ENCODE assay signal across 31 mouse cellular contexts in the genomic region with DNA sequence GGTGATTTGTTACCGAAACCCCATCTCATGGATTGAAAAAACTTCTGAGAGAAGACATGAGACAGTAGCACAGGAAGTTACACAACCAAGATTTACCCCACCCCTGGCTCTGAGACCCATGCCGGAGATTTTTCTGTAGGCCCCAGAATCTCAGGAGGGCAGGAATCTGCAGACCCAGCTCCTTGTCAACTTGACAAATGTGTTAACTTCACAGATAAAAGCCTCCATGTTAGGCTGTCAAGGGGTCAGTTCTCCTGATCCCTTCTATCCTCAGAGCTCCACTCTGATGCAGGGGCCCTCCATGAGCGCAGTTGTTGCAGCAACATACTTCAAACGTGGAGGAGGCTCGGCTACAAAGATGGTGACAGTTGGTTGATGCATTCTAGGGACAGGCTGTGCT.
A peak's percentile ranks its signal among the peaks of the same experiment; 100 is the strongest.
DNase-seq lines count a peak whose midpoint lies in the region; ATAC-seq and TF ChIP-seq lines count a peak whose summit lies in the region.
"Had no signal": no experiment of that assay in that cellular context is flagged by ENCODE, and none has a peak within 500 bp of the region (broad histone marks: within the 10 kb centered on the region; RNA-seq: fewer than 3 reads in every experiment).

No protein-coding gene starts in this region.

- no peak overlapping the region for H3K27ac ChIP-seq in heart, embryonic 13.5 days (replicated peaks)
- H3K27ac ChIP-seq in kidney, postnatal 0 days = no peak overlapping the region
- H3K27ac ChIP-seq in limb, embryonic 10.5 days = 0 out of 2 replicates have a peak overlapping the region, but pooled peaks have one; percentile 6
- H3K27ac ChIP-seq in forebrain, embryonic 14.5 days (ENCODE audit: low read depth, low read length) = no peak overlapping the region
- H3K27ac ChIP-seq: embryonic facial prominence, embryonic 15.5 days; forebrain, embryonic 15.5 days; kidney, embryonic 15.5 days; limb, embryonic 12.5 days; liver, embryonic 13.5 days; lung, embryonic 15.5 days; macrophage; midbrain, embryonic 10.5 days had no signal

- no peak overlapping the region for H3K4me3 ChIP-seq in heart, embryonic 13.5 days
- H3K4me3 ChIP-seq in kidney, postnatal 0 days (replicated peaks; ENCODE audit: low read depth, low read length) = no peak overlapping the region
- H3K4me3 ChIP-seq in limb, embryonic 10.5 days = no peak overlapping the region
- no peak overlapping the region for H3K4me3 ChIP-seq in forebrain, embryonic 14.5 days (ENCODE audit: low read depth, low read length)
- H3K4me3 ChIP-seq: embryonic facial prominence, embryonic 15.5 days; forebrain, embryonic 15.5 days; kidney, embryonic 15.5 days; limb, embryonic 12.5 days; liver, embryonic 13.5 days; lung, embryonic 15.5 days; midbrain, embryonic 10.5 days had no signal

- 17% methylated on average over 5 of the region's 5 CpGs for WGBS in heart, embryonic 13.5 days
- WGBS in kidney, postnatal 0 days = 34% methylated on average over 5 of the region's 5 CpGs
- WGBS in limb, embryonic 10.5 days = 30% methylated on average over 5 of the region's 5 CpGs
- 79% methylated on average over 5 of the region's 5 CpGs for WGBS in forebrain, embryonic 14.5 days

- intact Hi-C loops in heart, postnatal 25 days (cut with DNase I) = no loop called here

- H3K27me3 ChIP-seq in heart, embryonic 13.5 days (replicated peaks) = no peaks in the 10 kb centered on the region
- H3K27me3 ChIP-seq in kidney, postnatal 0 days (ENCODE audit: insufficient read depth, low read length) = no peaks in the 10 kb centered on the region
- H3K27me3 ChIP-seq in limb, embryonic 10.5 days (ENCODE audit: low read depth, poor library complexity, severe bottlenecking) = no peaks in the 10 kb centered on the region
- no peaks in the 10 kb centered on the region for H3K27me3 ChIP-seq in forebrain, embryonic 14.5 days (replicated peaks; ENCODE audit: control insufficient read depth, insufficient read depth, low read length)
- H3K27me3 ChIP-seq: CH12.LX; embryonic facial prominence, embryonic 15.5 days; forebrain, embryonic 15.5 days; kidney, embryonic 15.5 days; limb, embryonic 12.5 days; liver, embryonic 13.5 days; lung, embryonic 15.5 days; Patski had no signal

- no peak for TF ChIP-seq CTCF in kidney, postnatal 0 days (IDR thresholded peaks at IDR 0.05; ENCODE audit: low read depth)

- H3K9me3 ChIP-seq in heart, embryonic 13.5 days = no peaks in the 10 kb centered on the region
- H3K9me3 ChIP-seq in kidney, postnatal 0 days (replicated peaks; ENCODE audit: low read length) = no peaks in the 10 kb centered on the region
- H3K9me3 ChIP-seq in limb, embryonic 10.5 days (replicated peaks) = no peaks in the 10 kb centered on the region
- H3K9me3 ChIP-seq in forebrain, embryonic 14.5 days (replicated peaks; ENCODE audit: control insufficient read depth, low read length) = no peaks in the 10 kb centered on the region
- H3K9me3 ChIP-seq: embryonic facial prominence, embryonic 15.5 days; forebrain, embryonic 15.5 days; G1E; kidney, embryonic 15.5 days; limb, embryonic 12.5 days; liver, embryonic 13.5 days; lung, embryonic 15.5 days; midbrain, embryonic 10.5 days had no signal

- ATAC-seq in heart, embryonic 13.5 days (ENCODE audit: extremely low read depth, insufficient number of reproducible peaks, low FRiP score, low TSS enrichment) = no peak
- ATAC-seq in kidney, postnatal 0 days (replicated peaks; ENCODE audit: low FRiP score, low read depth) = no peak
- no peak for ATAC-seq in CD4-positive, CD25-positive, alpha-beta regulatory T cell, adult 4 months
- no peak for ATAC-seq in forebrain, embryonic 14.5 days
- ATAC-seq: forebrain, embryonic 15.5 days; hindbrain, embryonic 16.5 days; intestine, embryonic 16.5 days; Patski had no signal

- H3K4me2 ChIP-seq in heart, embryonic 13.5 days = 0 out of 2 replicates have a peak overlapping the region, but pooled peaks have one; percentile 11
- H3K4me2 ChIP-seq in kidney, postnatal 0 days (ENCODE audit: low read length) = no peak overlapping the region
- no peak overlapping the region for H3K4me2 ChIP-seq in forebrain, embryonic 14.5 days (ENCODE audit: low read length)
- H3K4me2 ChIP-seq: embryonic facial prominence, embryonic 15.5 days; forebrain, embryonic 15.5 days; kidney, embryonic 15.5 days; limb, embryonic 12.5 days; liver, embryonic 13.5 days; lung, embryonic 15.5 days had no signal

- no peaks in the 10 kb centered on the region for H3K36me3 ChIP-seq in heart, embryonic 13.5 days
- H3K36me3 ChIP-seq in kidney, postnatal 0 days (ENCODE audit: insufficient read depth, low read length) = no peaks in the 10 kb centered on the region
- H3K36me3 ChIP-seq in limb, embryonic 10.5 days = no peaks in the 10 kb centered on the region
- H3K36me3 ChIP-seq in forebrain, embryonic 14.5 days (ENCODE audit: control insufficient read depth, insufficient read depth, low read length) = no peaks in the 10 kb centered on the region
- H3K36me3 ChIP-seq: embryonic facial prominence, embryonic 15.5 days; forebrain, embryonic 15.5 days; G1E; kidney, embryonic 15.5 days; limb, embryonic 12.5 days; liver, embryonic 13.5 days; lung, embryonic 15.5 days; midbrain, embryonic 10.5 days had no signal

- peaks cover 20% of the 10 kb centered on the region for H3K4me1 ChIP-seq in heart, embryonic 13.5 days
- H3K4me1 ChIP-seq in kidney, postnatal 0 days (replicated peaks; ENCODE audit: insufficient read depth, low read length) = no peaks in the 10 kb centered on the region
- H3K4me1 ChIP-seq in limb, embryonic 10.5 days = peaks cover 7% of the 10 kb centered on the region
- H3K4me1 ChIP-seq in forebrain, embryonic 14.5 days (ENCODE audit: control insufficient read depth, insufficient read depth, low read length) = no peaks in the 10 kb centered on the region
- H3K4me1 ChIP-seq: embryonic facial prominence, embryonic 15.5 days; forebrain, embryonic 15.5 days; limb, embryonic 12.5 days; liver, embryonic 13.5 days; lung, embryonic 15.5 days had no signal

- no peak for DNase-seq in heart, postnatal 25 days (ENCODE audit: low spot score)
- DNase-seq in kidney, postnatal 0 days (ENCODE audit: low spot score) = peak; percentile 12
- DNase-seq in kidney, adult 8-10 months = no peak
- DNase-seq in embryo, embryonic 11 days = peak; percentile 44
- no peak for DNase-seq in limb, embryonic 10.5 days (ENCODE audit: low spot score)
- DNase-seq in forebrain, embryonic 14.5 days (ENCODE audit: low spot score) = no peak
- DNase-seq: adrenal gland, adult 2 months; cerebellum, adult 11 months; cerebellum, adult 9-11 months; gastrocnemius, postnatal 10 days; heart, adult 11 months; heart, postnatal 36 days; layer of hippocampus, postnatal 36 days; liver, embryonic 13.5 days; retina, postnatal 1 day; right cerebral cortex, postnatal 25 days; spleen, adult 18-20 months had no signal

- H3K9ac ChIP-seq in heart, embryonic 13.5 days = peak overlapping the region; percentile 1; the same call in 1 of the 2 replicates
- H3K9ac ChIP-seq in kidney, postnatal 0 days (ENCODE audit: low read depth, low read length) = no peak overlapping the region
- H3K9ac ChIP-seq in forebrain, embryonic 14.5 days (ENCODE audit: low read length) = no peak overlapping the region
- H3K9ac ChIP-seq: embryonic facial prominence, embryonic 15.5 days; forebrain, embryonic 15.5 days; kidney, embryonic 15.5 days; limb, embryonic 12.5 days; liver, embryonic 13.5 days; lung, embryonic 15.5 days had no signal

Comparison
In these comparisons a context has a peak if more than half of its experiments do, and no peak if none do; other contexts are left out.
1. DNase-seq: peak in kidney, postnatal 0 days (single experiment) and embryo, embryonic 11 days (single experiment); none in heart, postnatal 25 days (single experiment), kidney, adult 8-10 months (0 of 2), limb, embryonic 10.5 days (single experiment) and forebrain, embryonic 14.5 days (single experiment).